Comparison of ENCODE assay signal across 23 mouse cellular contexts in genomic region chr2:142128109-142128508, GRCm38 (mm10).
"Had no signal": no experiment of that assay in that cellular context is flagged by ENCODE, and none has a peak within 500 bp of the region (broad histone marks: within the 10 kb centered on the region; RNA-seq: fewer than 3 reads in every experiment).

No protein-coding gene starts in this region.

- H3K9me3 ChIP-seq: heart, embryonic 10.5 days; heart, embryonic 12.5 days; hindbrain, embryonic 10.5 days; hindbrain, embryonic 12.5 days; intestine, embryonic 15.5 days had no signal

- H3K27ac ChIP-seq: gastrocnemius, adult 2 months; heart, embryonic 10.5 days; hindbrain, embryonic 10.5 days; hindbrain, embryonic 12.5 days; hindbrain, embryonic 14.5 days; intestine, embryonic 15.5 days; layer of hippocampus, adult 2 months; left cerebral cortex, adult 2 months had no signal

- H3K36me3 ChIP-seq: heart, embryonic 10.5 days; heart, embryonic 12.5 days; hindbrain, embryonic 10.5 days; hindbrain, embryonic 12.5 days; intestine, embryonic 15.5 days had no signal

- H3K27me3 ChIP-seq: hindbrain, embryonic 12.5 days; intestine, embryonic 15.5 days had no signal

- H3K4me1 ChIP-seq: heart, embryonic 10.5 days; heart, embryonic 12.5 days; hindbrain, embryonic 10.5 days; hindbrain, embryonic 12.5 days; intestine, embryonic 15.5 days had no signal

- H3K4me2 ChIP-seq: heart, embryonic 12.5 days; hindbrain, embryonic 12.5 days; hindbrain, embryonic 14.5 days; intestine, embryonic 15.5 days had no signal

- DNase-seq: gastrocnemius, adult 2 months; gastrocnemius, postnatal 10 days; gastrocnemius, postnatal 25 days; heart, adult 18-20 months; heart, postnatal 10 days; heart, postnatal 4 days; kidney, adult 18-20 months; kidney, adult 8-10 months; kidney, postnatal 10 days; kidney, postnatal 25 days; kidney, postnatal 4 days; liver had no signal

- H3K9ac ChIP-seq: heart, embryonic 12.5 days; hindbrain, embryonic 12.5 days; hindbrain, embryonic 14.5 days; intestine, embryonic 15.5 days had no signal

- H3K4me3 ChIP-seq: gastrocnemius, adult 2 months; heart, embryonic 10.5 days; heart, embryonic 12.5 days; hindbrain, embryonic 10.5 days; hindbrain, embryonic 12.5 days; intestine, embryonic 15.5 days; layer of hippocampus, adult 2 months; left cerebral cortex, adult 2 months had no signal

- ATAC-seq: hindbrain, embryonic 16.5 days; inflammation-experienced regulatory T-cells, adult 6 months; intestine, embryonic 15.5 days; intestine, postnatal 0 days had no signal
